Mouse (Mus musculus) MEL (cell line): ENCODE measurements around the gene Adamts16. TPM values are rescaled to one million over a fixed set of nuclear protein-coding genes. Genes with fewer than 3 reads are reported as not detected.

ENCODE experiments used
- DNase-seq: peaks from one replicate; pipeline ENCODE4 v3.0.0; 2011; ENCODE audit warnings: low read depth, low spot score
- H3K27ac ChIP-seq: 2 replicates; pipeline ENCODE4 v1.5.1; 2012; ENCODE audit warnings: low read depth, mild to moderate bottlenecking, control low read depth, low read length, moderate library complexity; ENCODE audit not compliant: control insufficient read depth
- H3K27me3 ChIP-seq, 2 experiments: fragments of 150-350 bp in 1 of 2; sonication (generic) in 1 of 2; 2 replicates each; pipeline ENCODE4 v1.6.1; 2012; ENCODE audit warnings: low read length in 2 of 2, mild to moderate bottlenecking in 2 of 2, improper control_type of control experiment in 1 of 2, moderate library complexity in 1 of 2; ENCODE audit not compliant: insufficient read depth in 2 of 2, control insufficient read depth in 1 of 2
- H3K36me3 ChIP-seq, 2 experiments: 2 replicates each; pipeline ENCODE4 v1.6.1; 2012 to 2014; ENCODE audit warnings: low read length in 2 of 2, improper control_type of control experiment in 1 of 2, inconsistent platforms in 1 of 2, mild to moderate bottlenecking in 1 of 2; ENCODE audit not compliant: insufficient read depth in 2 of 2, control insufficient read depth in 1 of 2
- H3K4me1 ChIP-seq, 2 experiments: fragments of 150-350 bp in 1 of 2; sonication (generic) in 1 of 2; 2 replicates each; pipeline ENCODE4 v1.6.1; 2012; ENCODE audit warnings: low read length in 2 of 2, improper control_type of control experiment in 1 of 2, mild to moderate bottlenecking in 1 of 2; ENCODE audit not compliant: insufficient read depth in 2 of 2, control insufficient read depth in 1 of 2
- H3K4me3 ChIP-seq, 2 experiments: fragments of 150-350 bp in 1 of 2; sonication (generic) in 1 of 2; 2 replicates each; pipeline ENCODE4 v1.5.1; 2012; ENCODE audit warnings: low read depth in 2 of 2, low read length in 2 of 2, mild to moderate bottlenecking in 2 of 2, moderate library complexity in 2 of 2, control low read depth in 1 of 2, improper control_type of control experiment in 1 of 2; ENCODE audit not compliant: control insufficient read depth in 1 of 2, insufficient read depth in 1 of 2
- H3K79me2 ChIP-seq: 2 replicates; pipeline ENCODE4 v1.6.1; 2012; ENCODE audit warnings: mild to moderate bottlenecking, low read length, moderate library complexity; ENCODE audit not compliant: control insufficient read depth, poor library complexity, insufficient read depth
- H3K9ac ChIP-seq: 2 replicates; pipeline ENCODE4 v1.6.1; 2012; ENCODE audit warnings: low read depth, mild to moderate bottlenecking, control low read depth, low read length, moderate library complexity; ENCODE audit not compliant: control insufficient read depth, poor library complexity, severe bottlenecking
- H3K9me3 ChIP-seq: fragments of 150-350 bp; sonication (generic); replicated peaks from 2 replicates; pipeline ENCODE4 v1.6.1; 2012; ENCODE audit warnings: mild to moderate bottlenecking, low read length, improper control_type of control experiment, moderate library complexity; ENCODE audit not compliant: insufficient read depth
- BHLHE40 ChIP-seq: IDR thresholded peaks from 2 replicates; pipeline ENCODE4 v1.6.1; 2012; ENCODE audit warnings: low read depth, mild to moderate bottlenecking, inconsistent platforms, low read length, improper control_type of control experiment, borderline replicate concordance
- CHD1 ChIP-seq: IDR thresholded peaks from 2 replicates; pipeline ENCODE4 v1.6.1; 2012; ENCODE audit warnings: low read depth, mild to moderate bottlenecking, inconsistent platforms, low read length, improper control_type of control experiment
- CHD2 ChIP-seq: IDR thresholded peaks from 2 replicates; pipeline ENCODE4 v1.6.1; 2011; ENCODE audit warnings: low read length, improper control_type of control experiment
- CTCF ChIP-seq, 3 experiments: IDR thresholded peaks in 2 of 3; conservative IDR thresholded peaks in 1 of 3; 2 replicates each; pipeline ENCODE4 v1.5.1; 2011 to 2012; ENCODE audit warnings: low read length in 3 of 3, low read depth in 2 of 3, mild to moderate bottlenecking in 2 of 3, improper control_type of control experiment in 1 of 3, inconsistent platforms in 1 of 3, mixed read lengths in 1 of 3, moderate library complexity in 1 of 3; ENCODE audit not compliant: control insufficient read depth in 1 of 3, insufficient read depth in 1 of 3, poor library complexity in 1 of 3, severe bottlenecking in 1 of 3
- E2F4 ChIP-seq: IDR thresholded peaks from 2 replicates; pipeline ENCODE4 v1.6.1; 2011; ENCODE audit warnings: low read depth, low read length, improper control_type of control experiment, borderline replicate concordance
- EP300 ChIP-seq, 2 experiments: IDR thresholded peaks; 2 replicates each; pipeline ENCODE4 v1.6.1; 2011; ENCODE audit warnings: improper control_type of control experiment in 2 of 2, low read length in 2 of 2, low read depth in 1 of 2, mild to moderate bottlenecking in 1 of 2
- ETS1 ChIP-seq: IDR thresholded peaks from 2 replicates; pipeline ENCODE4 v1.6.1; 2012; ENCODE audit warnings: low read depth, mild to moderate bottlenecking, inconsistent platforms, low read length, improper control_type of control experiment, moderate library complexity
- GABPA ChIP-seq: IDR thresholded peaks from 2 replicates; pipeline ENCODE4 v1.6.1; 2012; ENCODE audit warnings: low read depth, mild to moderate bottlenecking, inconsistent platforms, low read length, improper control_type of control experiment, moderate library complexity
- HCFC1 ChIP-seq: IDR thresholded peaks from 2 replicates; pipeline ENCODE4 v1.6.1; 2012; ENCODE audit warnings: low read depth, mild to moderate bottlenecking, inconsistent platforms, low read length, improper control_type of control experiment, moderate library complexity
- JUND ChIP-seq: IDR thresholded peaks from 2 replicates; pipeline ENCODE4 v1.6.1; 2011; ENCODE audit warnings: low read depth, mild to moderate bottlenecking, improper control_type of control experiment, low read length
- MAFK ChIP-seq: IDR thresholded peaks from 2 replicates; pipeline ENCODE4 v1.6.1; 2011; ENCODE audit warnings: low read depth, mild to moderate bottlenecking, low read length, improper control_type of control experiment, borderline replicate concordance
- MAX ChIP-seq: IDR thresholded peaks from 2 replicates; pipeline ENCODE4 v1.6.1; 2011; ENCODE audit warnings: low read length, improper control_type of control experiment
- MXI1 ChIP-seq: IDR thresholded peaks from 2 replicates; pipeline ENCODE4 v1.6.1; 2011; ENCODE audit warnings: mild to moderate bottlenecking, low read depth, low read length, improper control_type of control experiment
- MYC ChIP-seq: IDR thresholded peaks from 2 replicates; pipeline ENCODE4 v1.6.1; 2011; ENCODE audit warnings: low read depth, mild to moderate bottlenecking, low read length, improper control_type of control experiment, moderate library complexity
- NRF1 ChIP-seq: IDR thresholded peaks from 2 replicates; pipeline ENCODE4 v1.6.1; 2014; ENCODE audit warnings: low read depth, mild to moderate bottlenecking, inconsistent platforms, low read length, improper control_type of control experiment, moderate library complexity; ENCODE audit not compliant: poor library complexity, insufficient read depth, severe bottlenecking
- POLR2AphosphoS2 ChIP-seq: IDR thresholded peaks from 2 replicates; pipeline ENCODE4 v1.6.1; 2011; ENCODE audit warnings: low read length, improper control_type of control experiment
- RAD21 ChIP-seq: IDR thresholded peaks from 2 replicates; pipeline ENCODE4 v1.6.1; 2011; ENCODE audit warnings: mild to moderate bottlenecking, low read depth, low read length, improper control_type of control experiment
- SIN3A ChIP-seq: IDR thresholded peaks from 2 replicates; pipeline ENCODE4 v1.6.1; 2012; ENCODE audit warnings: low read length, improper control_type of control experiment, inconsistent platforms
- SMC3 ChIP-seq: IDR thresholded peaks from 2 replicates; pipeline ENCODE4 v1.6.1; 2011; ENCODE audit warnings: low read depth, low read length, improper control_type of control experiment
- TAL1 ChIP-seq: IDR thresholded peaks from 2 replicates; pipeline ENCODE4 v1.6.1; 2012; ENCODE audit warnings: mild to moderate bottlenecking, inconsistent platforms, low read length, moderate library complexity, mixed read lengths
- TBP ChIP-seq: IDR thresholded peaks from 2 replicates; pipeline ENCODE4 v1.8.0; 2011; ENCODE audit warnings: low read depth, low read length, improper control_type of control experiment
- UBTF ChIP-seq: IDR thresholded peaks from 2 replicates; pipeline ENCODE4 v1.6.1; 2012; ENCODE audit warnings: low read depth, mild to moderate bottlenecking, inconsistent platforms, low read length, improper control_type of control experiment, moderate library complexity, borderline replicate concordance; ENCODE audit not compliant: insufficient read depth
- USF1 ChIP-seq: IDR thresholded peaks from 2 replicates; pipeline ENCODE4 v1.6.1; 2014; ENCODE audit warnings: low read depth, mild to moderate bottlenecking, inconsistent platforms, low read length, improper control_type of control experiment, moderate library complexity
- ZC3H11A ChIP-seq: IDR thresholded peaks from 2 replicates; pipeline ENCODE4 v1.6.1; 2012; ENCODE audit warnings: low read depth, mild to moderate bottlenecking, inconsistent platforms, low read length, improper control_type of control experiment
- polyA plus RNA-seq, 2 experiments: library from polyadenylated mRNA; stranded (reverse) in 1 of 2; unstranded in 1 of 2; fragments of >175 nt in 1 of 2; fragments of >200 nt in 1 of 2; gene quantifications; 2 replicates each; pipeline versions ENCODE4 v1.2.1 to v1.2.4; 2012; ENCODE audit warnings: low replicate concordance in 2 of 2, low read depth in 1 of 2; ENCODE audit not compliant: insufficient read length in 2 of 2, insufficient read depth in 1 of 2, missing spikeins in 1 of 2
- total RNA-seq: library from RNA; depleted of rRNA; stranded (reverse); fragments of 300-350 nt; gene quantifications from 2 replicates; pipeline ENCODE4 v1.2.3, GENCODE M21; 2012

The Adamts16 gene
- total and polyA plus RNA-seq, 3 experiments, result not detected

DNA sequence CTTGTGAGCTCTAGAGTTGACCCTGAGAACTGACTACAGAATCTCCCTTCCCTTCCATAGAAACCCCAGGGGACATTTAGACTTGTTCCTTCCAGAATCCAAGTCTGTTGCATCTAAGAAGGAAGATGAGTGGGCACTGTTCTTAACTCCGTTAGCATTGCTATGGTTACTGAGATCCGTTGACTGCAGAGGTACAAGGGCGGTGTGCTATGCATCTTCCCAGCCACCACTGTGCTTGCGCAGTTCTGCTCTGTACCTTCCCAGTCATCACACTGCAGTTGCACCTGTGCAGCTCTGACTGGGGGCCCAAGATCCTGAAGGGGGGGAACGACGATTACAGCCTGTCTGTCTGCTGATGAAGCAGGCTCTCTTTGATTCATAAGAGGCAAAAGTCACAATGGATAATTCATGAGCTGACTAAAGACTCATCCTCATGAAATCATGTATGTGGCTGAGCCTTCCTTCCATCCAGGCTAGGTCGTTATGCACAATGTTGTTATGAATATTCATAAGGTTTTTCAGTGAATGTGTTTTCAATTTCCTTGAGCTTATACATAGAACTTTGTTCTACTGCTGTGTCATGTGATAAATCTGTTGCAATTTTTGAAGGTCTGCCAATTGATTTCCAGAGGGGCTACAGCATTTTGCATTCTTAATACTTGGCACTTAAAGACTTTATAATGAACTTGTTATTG is 127.4 kb downstream of the Adamts16 start:
- no peak overlapping the region for H3K4me3 ChIP-seq
- TF ChIP-seq RAD21 (no peak), MAX (no peak), EP300 (IDR thresholded peaks at IDR 0.05; ENCODE audit: low read depth in 1 of 2, low read length in 2 of 2) (no peak), MXI1 (no peak), HCFC1 (no peak)
- DNase-seq, result no peak

DNA sequence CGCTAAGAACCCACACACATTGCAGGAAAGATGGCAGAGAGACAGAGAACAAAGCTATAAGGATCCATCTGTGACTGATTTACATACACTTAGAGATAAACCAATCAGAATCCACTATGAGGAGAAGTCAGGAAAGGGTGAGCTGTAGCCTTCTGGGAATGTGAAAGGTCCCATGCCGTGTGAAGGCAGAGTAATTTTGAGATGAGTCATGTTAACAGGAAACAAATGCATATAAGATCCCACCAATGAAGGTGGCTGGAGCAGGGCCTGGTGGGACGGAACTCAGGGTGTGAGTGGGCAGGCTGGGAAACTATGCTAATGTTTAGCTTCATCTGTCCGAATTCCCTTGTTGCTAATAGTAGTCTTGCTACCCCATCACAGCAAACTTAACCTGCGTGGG is 128.3 kb downstream of the Adamts16 start:
- Histone ChIP-seq H3K27ac (no peak overlapping the region), H3K9me3 (no peaks in the 10 kb centered on the region), H3K79me2 (no peaks in the 10 kb centered on the region), H3K4me1 (no peaks in the 10 kb centered on the region), H3K4me3 (no peak overlapping the region), H3K36me3 (no peaks in the 10 kb centered on the region), H3K9ac (no peak overlapping the region), H3K27me3 (no peaks in the 10 kb centered on the region; a peak in 1 of 4 replicates)
- TF ChIP-seq POLR2AphosphoS2, result no peak
- TF ChIP-seq GABPA, result no peak
- no peak for TF ChIP-seq HCFC1
- no peak for TF ChIP-seq TBP
- TF ChIP-seq, all 39 proteins: peak for 0
- no peak for DNase-seq

More for the DNA sequence above, 127.4 kb downstream of the Adamts16 start:
- Histone ChIP-seq H3K9me3 (no peaks in the 10 kb centered on the region), H3K27me3 (no peaks in the 10 kb centered on the region; a peak in 1 of 4 replicates), H3K27ac (no peak overlapping the region), H3K4me1 (no peaks in the 10 kb centered on the region), H3K36me3 (no peaks in the 10 kb centered on the region), H3K79me2 (no peaks in the 10 kb centered on the region), H3K9ac (no peak overlapping the region)

- Histone ChIP-seq H3K4me3 (no peak overlapping the region), H3K27ac (no peak overlapping the region), H3K27me3 (no peaks in the 10 kb centered on the region; a peak in 1 of 4 replicates), H3K9ac (no peak overlapping the region), H3K79me2 (no peaks in the 10 kb centered on the region), H3K9me3 (no peaks in the 10 kb centered on the region), H3K4me1 (no peaks in the 10 kb centered on the region), H3K36me3 (no peaks in the 10 kb centered on the region)
- TF ChIP-seq CTCF (IDR thresholded peaks at IDR 0.05 in 2 of 3, conservative IDR thresholded peaks at IDR 0.05 in 1 of 3; ENCODE audit: control insufficient read depth in 1 of 3, insufficient read depth in 1 of 3, low read depth in 2 of 3, low read length in 3 of 3, poor library complexity in 1 of 3, severe bottlenecking in 1 of 3) (no peak), USF1 (no peak), ZC3H11A (no peak), BHLHE40 (no peak), UBTF (no peak), HCFC1 (no peak), MYC (no peak), MAFK (no peak), CHD2 (no peak), JUND (no peak), TAL1 (no peak), POLR2AphosphoS2 (no peak), NRF1 (no peak), MAX (no peak), CHD1 (no peak), E2F4 (no peak), SMC3 (no peak), SIN3A (no peak), ETS1 (no peak)
- no peak for DNase-seq
Measured at GRCm38 (mm10) chr13:70707158-70707854, 134.3 kb downstream of the Adamts16 start.
